Mouse (Mus musculus) megakaryocyte, embryonic 14.5 days (primary cell): ENCODE data around the gene Hmg20a.

ENCODE experiments used
- FLI1 ChIP-seq: IDR thresholded peaks from 2 replicates; pipeline ENCODE4 v1.6.1; 2012; ENCODE audit warnings: low read length, inconsistent platforms, mixed read lengths
- GATA1 ChIP-seq: IDR thresholded peaks from 3 replicates; pipeline ENCODE4 v1.6.1; 2012; ENCODE audit warnings: mixed read lengths, low read length, inconsistent platforms, borderline replicate concordance

- no peak for TF ChIP-seq GATA1
- TF ChIP-seq FLI1, result no peak
Observed at GRCm38 (mm10) chr9:56370710-56371109, 47.7 kb upstream of the Hmg20a start.
